Mouse (Mus musculus) embryonic facial prominence, embryonic 11.5 days (tissue): ENCODE data around the gene Fam90a1b. TPM values are rescaled to one million over a fixed set of nuclear protein-coding genes. Genes with fewer than 3 reads are reported as not detected.

Experiments used
- ATAC-seq: fragments of 200-750 bp; cut with Nextera tagmentation; replicated peaks from 2 replicates; pipeline ENCODE4 v1.8.0; 2017; ENCODE audit warnings: low read depth; ENCODE audit not compliant: insufficient number of reproducible peaks, low FRiP score, low TSS enrichment
- DNase-seq: peaks from one replicate; pipeline ENCODE4 v3.0.0-alpha.2; 2015; ENCODE audit warnings: low spot score
- H3K27ac ChIP-seq: fragments of 300-500 bp; sonication (generic); replicated peaks from 2 replicates; pipeline ENCODE4 v1.5.1; 2014; ENCODE audit warnings: mild to moderate bottlenecking, low read depth, low read length, control low read depth
- H3K27me3 ChIP-seq: fragments of 300-500 bp; sonication (generic); 2 replicates; pipeline ENCODE4 v1.6.1; 2014; ENCODE audit warnings: mild to moderate bottlenecking, low read length, moderate library complexity, mixed read lengths; ENCODE audit not compliant: control insufficient read depth, insufficient read depth
- H3K36me3 ChIP-seq: fragments of 300-500 bp; sonication (generic); replicated peaks from 2 replicates; pipeline ENCODE4 v1.6.1; 2014; ENCODE audit warnings: low read depth, mild to moderate bottlenecking, low read length, moderate library complexity, mixed read lengths; ENCODE audit not compliant: control insufficient read depth, insufficient read depth
- H3K4me1 ChIP-seq: fragments of 300-500 bp; sonication (generic); 2 replicates; pipeline ENCODE4 v1.6.1; 2014; ENCODE audit warnings: low read length, mixed read lengths; ENCODE audit not compliant: control insufficient read depth, insufficient read depth
- H3K4me2 ChIP-seq: fragments of 300-500 bp; sonication (generic); 2 replicates; pipeline ENCODE4 v1.6.1; 2014; ENCODE audit warnings: low read depth, mild to moderate bottlenecking, control low read depth, low read length, moderate library complexity
- H3K4me3 ChIP-seq: fragments of 300-500 bp; sonication (generic); 2 replicates; pipeline ENCODE4 v1.5.1; 2014; ENCODE audit warnings: low read depth, low read length, control low read depth
- H3K9ac ChIP-seq: fragments of 300-500 bp; sonication (generic); replicated peaks from 2 replicates; pipeline ENCODE4 v1.6.1; 2014; ENCODE audit warnings: mild to moderate bottlenecking, control low read depth, low read length
- H3K9me3 ChIP-seq: fragments of 300-500 bp; sonication (generic); replicated peaks from 2 replicates; pipeline ENCODE4 v1.6.1; 2016; ENCODE audit warnings: mild to moderate bottlenecking, low read length, inconsistent platforms, mixed read lengths; ENCODE audit not compliant: control insufficient read depth
- WGBS: fragments of 180-500 bp; shearing (Covaris S2); extraction: QIAGEN DNeasy Blood & Tissue Kit; methylation state at CpG from one replicate; pipeline ENCODE4 v1.1.7; 2014; 5-methylcytosine and 5-hydroxymethylcytosine counted together
- microRNA-seq: library from miRNA; unstranded; fragments of <30 nt; microRNA quantifications from one replicate; pipeline ENCODE4, GENCODE M21; 2016; ENCODE audit warnings: borderline number of aligned reads
- polyA plus RNA-seq: library from polyadenylated mRNA; unstranded; fragments of >200 nt; fragmentation: Nextera tagmentation; extraction: Ambion mirVana; gene quantifications from 2 replicates; pipeline ENCODE4 v1.2.1, GENCODE M21; 2014

The Fam90a1b gene
- polyA plus RNA-seq, 1 experiment from 2014 or later, result not detected

- ATAC-seq (no peak), DNase-seq (no peak)
- Histone ChIP-seq H3K4me1 (no peaks in the 10 kb centered on the region), H3K27me3 (peaks cover 3% of the 10 kb centered on the region; the same call in 1 of the 2 replicates), H3K4me3 (no peak overlapping the region), H3K36me3 (no peaks in the 10 kb centered on the region), H3K27ac (no peak overlapping the region), H3K9ac (no peak overlapping the region), H3K4me2 (no peak overlapping the region), H3K9me3 (no peaks in the 10 kb centered on the region)
- 78% methylated on average over 11 of the region's 11 CpGs for WGBS
Observed at GRCm38 (mm10) chrX:94321036-94321902, 45.3 kb downstream of the Fam90a1b start.

Small RNA genes lying within 50 kb of the gene (microRNA-seq; reads per million reads assigned to microRNA genes)
- not detected for gene Gm44477

Other genes with a start within 250 kb of the Fam90a1b start
- gene Zfx, start 243.1 kb downstream of the Fam90a1b start, polyA plus RNA-seq, result 27.8 and 30.1 TPM in 2 replicates
- gene Eif2s3x, start 153.9 kb downstream of the Fam90a1b start, polyA plus RNA-seq, result 125 and 129 TPM in 2 replicates
- 9.8 and 10.1 TPM in 2 replicates for gene Klhl15, start 132.2 kb downstream of the Fam90a1b start, polyA plus RNA-seq
- 116 and 118 TPM in 2 replicates for gene Apoo, start 340 bp upstream of the Fam90a1b start, polyA plus RNA-seq
- 829 and 856 TPM in 2 replicates for gene Maged1, start 175.4 kb upstream of the Fam90a1b start, polyA plus RNA-seq